Mouse (Mus musculus) liver, embryonic 15.5 days (tissue): Measurements from ENCODE around the gene Cdh13. TPM values are rescaled to one million over a fixed set of nuclear protein-coding genes. Genes with fewer than 3 reads are reported as not detected.
A peak's percentile ranks its signal among the peaks of the same experiment; 100 is the strongest.

Experiments
- ATAC-seq: fragments of 200-750 bp; cut with Nextera tagmentation; 2 replicates; pipeline ENCODE4 v1.8.0; 2017; ENCODE audit warnings: moderate number of reproducible peaks, mild to moderate bottlenecking, moderate library complexity; ENCODE audit not compliant: insufficient read depth
- H3K27ac ChIP-seq: fragments of 300-500 bp; sonication (generic); replicated peaks from 2 replicates; pipeline ENCODE4 v1.5.1; 2015; ENCODE audit warnings: mild to moderate bottlenecking, inconsistent platforms
- H3K27me3 ChIP-seq: fragments of 300-500 bp; sonication (generic); 2 replicates; pipeline ENCODE4 v1.6.1; 2015; ENCODE audit warnings: mild to moderate bottlenecking, inconsistent platforms
- H3K36me3 ChIP-seq: fragments of 300-500 bp; sonication (generic); replicated peaks from 2 replicates; pipeline ENCODE4 v1.6.1; 2015; ENCODE audit warnings: moderate library complexity, mild to moderate bottlenecking, inconsistent platforms
- H3K4me1 ChIP-seq: fragments of 300-500 bp; sonication (generic); replicated peaks from 2 replicates; pipeline ENCODE4 v1.6.1; 2015; ENCODE audit warnings: inconsistent platforms
- H3K4me2 ChIP-seq: fragments of 300-500 bp; sonication (generic); 2 replicates; pipeline ENCODE4 v1.6.1; 2015; ENCODE audit warnings: moderate library complexity, mild to moderate bottlenecking, inconsistent platforms
- H3K4me3 ChIP-seq: fragments of 300-500 bp; sonication (generic); replicated peaks from 2 replicates; pipeline ENCODE4 v1.5.1; 2015; ENCODE audit warnings: mild to moderate bottlenecking, inconsistent platforms
- H3K9ac ChIP-seq: fragments of 300-500 bp; sonication (generic); 2 replicates; pipeline ENCODE4 v1.6.1; 2015; ENCODE audit warnings: moderate library complexity, mild to moderate bottlenecking, inconsistent platforms
- H3K9me3 ChIP-seq: fragments of 300-500 bp; sonication (generic); replicated peaks from 2 replicates; pipeline ENCODE4 v1.6.1; 2016; ENCODE audit warnings: inconsistent platforms
- WGBS: fragments of 180-500 bp; shearing (Covaris S2); methylation state at CpG from one replicate; pipeline ENCODE4 v1.1.7; 2015; ENCODE audit warnings: mixed read lengths; ENCODE audit not compliant: insufficient replicate concordance; 5-methylcytosine and 5-hydroxymethylcytosine counted together
- polyA plus RNA-seq: library from polyadenylated mRNA; unstranded; fragments of >200 nt; fragmentation: Nextera tagmentation; extraction: Ambion mirVana; gene quantifications from 2 replicates; pipeline ENCODE4 v1.2.1, GENCODE M21; 2015

The Cdh13 gene
- polyA plus RNA-seq, 1 experiment from 2014 or later, result 0.56 TPM

DNA sequence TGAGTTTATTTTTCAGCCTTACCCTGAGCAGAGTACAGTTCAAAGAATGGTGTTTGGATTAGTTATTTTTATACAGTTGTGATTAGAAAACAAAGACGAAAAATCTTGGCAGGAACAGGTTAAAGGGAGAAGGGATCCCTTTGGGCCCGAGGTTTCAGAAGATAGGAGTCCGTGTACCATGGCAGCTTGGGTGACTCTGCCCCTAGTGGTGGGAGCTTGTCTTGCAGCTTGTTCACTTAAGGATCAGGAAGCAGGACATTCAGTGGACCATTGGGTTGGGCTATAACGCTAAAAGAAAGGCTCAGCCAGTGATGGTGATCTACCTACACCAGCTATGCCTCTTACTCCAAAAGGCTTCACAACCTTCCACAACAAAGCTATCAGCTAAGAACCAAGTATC, 8.8 kb upstream of the Cdh13 start:
- WGBS, result 9% methylated on average over 4 of the region's 4 CpGs
- H3K36me3 ChIP-seq, result no peaks in the 10 kb centered on the region
- no peak overlapping the region for H3K9ac ChIP-seq
- H3K9me3 ChIP-seq, result no peaks in the 10 kb centered on the region
- no peak overlapping the region for H3K4me3 ChIP-seq
- H3K4me2 ChIP-seq, result no peak overlapping the region
- ATAC-seq, result no peak
- no peaks in the 10 kb centered on the region for H3K27me3 ChIP-seq
- no peaks in the 10 kb centered on the region for H3K4me1 ChIP-seq
- H3K27ac ChIP-seq, result no peak overlapping the region

DNA sequence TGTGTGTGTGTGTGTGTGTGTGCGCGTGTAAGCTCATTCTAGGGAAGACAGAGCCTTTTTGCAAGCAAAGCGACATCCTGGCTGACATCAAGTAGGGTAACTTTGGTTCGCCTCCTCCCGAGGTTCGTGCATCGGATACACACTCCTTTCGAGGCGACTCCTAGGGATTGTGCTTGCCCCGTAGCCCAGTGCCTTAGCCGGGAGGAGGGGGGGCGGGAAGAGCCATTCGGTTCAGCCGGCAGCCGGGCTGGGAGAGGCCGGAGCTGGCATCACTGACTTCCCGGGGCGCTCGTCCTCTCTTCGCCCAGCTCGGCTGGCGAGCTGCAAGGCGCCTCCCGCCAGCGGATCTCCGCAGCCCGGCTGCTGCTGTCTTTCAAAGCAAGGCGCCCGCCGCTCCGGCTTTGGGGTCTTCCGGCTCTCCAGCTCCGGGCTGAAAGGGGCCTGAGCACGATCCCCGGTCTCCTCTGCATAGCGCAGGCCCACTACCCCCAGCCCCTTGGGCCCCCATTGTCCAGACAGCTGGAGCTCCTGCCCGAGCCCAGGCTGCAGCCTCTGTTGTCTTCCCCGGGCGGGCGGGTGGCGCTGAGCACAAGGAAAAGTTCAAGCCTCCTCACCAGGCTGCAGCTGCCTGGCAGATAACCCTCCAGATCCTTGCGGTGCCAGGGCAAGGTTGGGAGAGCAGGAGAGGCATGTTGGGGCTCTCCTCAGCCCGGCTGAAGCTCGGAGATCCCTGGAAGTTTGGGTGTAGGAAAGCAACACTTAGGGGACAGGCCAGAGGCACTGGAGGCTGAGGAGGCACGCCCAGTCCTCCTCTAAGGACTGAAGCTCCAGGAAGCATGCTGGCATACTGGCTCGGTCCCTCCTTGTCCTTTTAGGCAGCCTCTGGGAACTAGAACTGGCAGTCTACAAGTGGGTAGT, 838 bp downstream of the Cdh13 start:
- H3K27ac ChIP-seq, result no peak overlapping the region
- H3K9me3 ChIP-seq, result no peaks in the 10 kb centered on the region
- H3K4me3 ChIP-seq, result 0 out of 2 replicates have a peak overlapping the region, but pooled peaks have one; percentile 14
- H3K4me2 ChIP-seq, result peak overlapping the region; percentile 29
- no peak for ATAC-seq
- no peak overlapping the region for H3K9ac ChIP-seq
- no peaks in the 10 kb centered on the region for H3K36me3 ChIP-seq
- WGBS, result 2% methylated on average over 46 of the region's 46 CpGs
- H3K4me1 ChIP-seq, result no peaks in the 10 kb centered on the region
- H3K27me3 ChIP-seq, result peaks cover 43% of the 10 kb centered on the region

DNA sequence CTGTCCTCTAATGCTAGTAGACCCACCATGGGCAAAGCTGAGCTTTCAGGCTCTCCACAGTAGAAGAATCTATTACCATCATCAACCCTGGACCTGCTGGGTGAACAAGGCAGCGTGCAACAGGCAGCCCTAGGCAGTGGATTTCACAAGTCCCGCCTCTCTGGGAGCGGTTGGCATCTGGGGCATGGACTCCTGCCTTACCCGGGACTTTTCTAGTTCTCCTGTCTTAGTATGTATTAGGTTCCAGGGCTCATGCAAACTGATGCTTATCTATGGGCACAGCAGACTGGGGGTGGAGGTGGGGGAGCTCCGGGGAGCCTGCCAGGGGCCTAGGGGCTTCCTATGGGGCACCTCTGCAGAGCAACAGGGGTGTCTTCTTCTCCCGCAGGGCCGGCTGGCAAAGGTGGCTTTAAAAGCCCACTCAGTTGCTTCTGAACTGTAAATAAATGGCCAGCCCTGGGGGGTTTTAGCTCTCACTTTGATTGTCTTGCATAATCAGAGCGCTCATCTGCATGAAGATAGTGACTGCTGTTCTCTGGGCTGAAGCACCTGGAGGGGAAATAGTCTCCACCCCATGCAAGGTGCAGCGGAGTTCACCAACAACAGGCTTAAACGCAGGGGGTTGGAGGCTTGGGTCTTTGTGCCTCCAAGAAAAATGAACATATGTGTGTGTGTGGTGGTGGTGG, 2.2 kb downstream of the Cdh13 start:
- H3K4me1 ChIP-seq, result no peaks in the 10 kb centered on the region
- no peaks in the 10 kb centered on the region for H3K36me3 ChIP-seq
- WGBS, result 14% methylated on average over 10 of the region's 10 CpGs
- H3K27ac ChIP-seq, result no peak overlapping the region
- no peak for ATAC-seq
- H3K4me2 ChIP-seq, result no peak overlapping the region
- H3K4me3 ChIP-seq, result no peak overlapping the region
- peaks cover 43% of the 10 kb centered on the region for H3K27me3 ChIP-seq
- H3K9me3 ChIP-seq, result no peaks in the 10 kb centered on the region
- no peak overlapping the region for H3K9ac ChIP-seq

DNA sequence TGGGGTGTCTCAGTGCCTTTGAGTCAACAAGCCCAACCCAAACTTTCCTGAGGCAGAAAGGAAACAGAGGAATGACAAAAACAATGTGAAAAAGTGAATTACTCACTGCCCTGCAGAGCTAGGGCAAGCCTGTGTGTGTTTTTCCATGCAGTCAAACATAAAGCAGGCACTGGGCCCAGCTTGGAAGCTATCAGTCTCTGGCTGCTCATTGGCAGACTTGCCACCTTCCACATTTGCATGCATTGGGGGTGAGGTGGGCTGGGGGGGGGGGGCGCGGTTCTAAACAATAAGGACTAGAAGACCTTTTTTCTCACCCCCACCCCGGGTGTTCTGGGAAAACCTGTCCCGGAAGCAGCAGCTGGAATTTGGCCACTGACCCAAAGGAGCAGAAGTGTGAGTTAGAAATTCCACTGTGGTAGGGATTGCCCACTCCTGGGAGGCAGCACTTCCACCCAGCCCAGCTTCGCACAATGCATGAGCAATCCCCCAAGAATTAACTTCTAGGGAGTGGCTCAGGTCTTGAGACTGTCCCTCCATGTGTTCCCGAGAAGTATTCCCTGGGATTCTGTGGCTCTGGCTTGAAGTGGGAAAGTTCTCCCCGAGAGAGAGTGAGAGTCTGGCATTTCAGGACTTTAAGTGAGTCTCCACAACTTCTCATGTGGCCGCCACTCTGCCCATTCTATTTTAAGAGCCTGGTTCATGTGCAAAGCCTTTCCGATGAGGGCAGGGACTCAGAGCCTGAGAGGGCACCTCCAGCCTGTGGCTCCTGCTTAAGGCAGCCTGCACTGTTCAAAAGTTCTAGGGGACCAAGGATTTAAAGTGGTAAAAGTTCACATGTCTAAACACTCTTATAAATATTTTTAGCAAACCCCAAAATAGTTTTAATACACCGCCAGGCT, 3.0 kb downstream of the Cdh13 start:
- H3K36me3 ChIP-seq, result no peaks in the 10 kb centered on the region
- H3K9ac ChIP-seq, result no peak overlapping the region
- no peak overlapping the region for H3K27ac ChIP-seq
- H3K9me3 ChIP-seq, result no peaks in the 10 kb centered on the region
- no peak for ATAC-seq
- WGBS, result 17% methylated on average over 10 of the region's 10 CpGs
- H3K4me3 ChIP-seq, result no peak overlapping the region
- no peaks in the 10 kb centered on the region for H3K4me1 ChIP-seq
- peaks cover 43% of the 10 kb centered on the region for H3K27me3 ChIP-seq
- no peak overlapping the region for H3K4me2 ChIP-seq

DNA sequence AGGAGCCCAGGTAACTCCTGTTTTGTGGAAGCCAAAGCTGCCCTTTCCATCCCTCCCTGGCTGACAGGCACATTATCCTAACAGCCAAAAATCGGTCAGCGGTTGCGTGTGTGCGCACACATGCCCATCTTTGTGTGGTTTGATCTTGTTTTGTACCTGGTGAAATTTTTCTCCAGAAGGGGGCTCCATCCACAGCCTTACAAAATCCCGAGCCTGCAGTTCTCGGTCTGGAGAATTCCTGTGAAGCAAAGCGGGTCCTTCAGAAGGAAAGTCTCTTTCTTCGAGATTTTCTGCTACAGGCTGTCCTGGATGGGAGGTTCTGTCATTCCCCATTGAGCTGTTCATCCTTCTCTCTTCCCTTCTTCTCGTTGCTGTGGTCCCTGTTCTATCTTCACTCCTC, 4.0 kb downstream of the Cdh13 start:
- H3K27ac ChIP-seq, result no peak overlapping the region
- H3K27me3 ChIP-seq, result peaks cover 43% of the 10 kb centered on the region
- no peak for ATAC-seq
- no peak overlapping the region for H3K4me2 ChIP-seq
- H3K9me3 ChIP-seq, result no peaks in the 10 kb centered on the region
- 36% methylated on average over 9 of the region's 9 CpGs for WGBS
- H3K9ac ChIP-seq, result no peak overlapping the region
- no peaks in the 10 kb centered on the region for H3K4me1 ChIP-seq
- H3K4me3 ChIP-seq, result no peak overlapping the region
- H3K36me3 ChIP-seq, result no peaks in the 10 kb centered on the region

DNA sequence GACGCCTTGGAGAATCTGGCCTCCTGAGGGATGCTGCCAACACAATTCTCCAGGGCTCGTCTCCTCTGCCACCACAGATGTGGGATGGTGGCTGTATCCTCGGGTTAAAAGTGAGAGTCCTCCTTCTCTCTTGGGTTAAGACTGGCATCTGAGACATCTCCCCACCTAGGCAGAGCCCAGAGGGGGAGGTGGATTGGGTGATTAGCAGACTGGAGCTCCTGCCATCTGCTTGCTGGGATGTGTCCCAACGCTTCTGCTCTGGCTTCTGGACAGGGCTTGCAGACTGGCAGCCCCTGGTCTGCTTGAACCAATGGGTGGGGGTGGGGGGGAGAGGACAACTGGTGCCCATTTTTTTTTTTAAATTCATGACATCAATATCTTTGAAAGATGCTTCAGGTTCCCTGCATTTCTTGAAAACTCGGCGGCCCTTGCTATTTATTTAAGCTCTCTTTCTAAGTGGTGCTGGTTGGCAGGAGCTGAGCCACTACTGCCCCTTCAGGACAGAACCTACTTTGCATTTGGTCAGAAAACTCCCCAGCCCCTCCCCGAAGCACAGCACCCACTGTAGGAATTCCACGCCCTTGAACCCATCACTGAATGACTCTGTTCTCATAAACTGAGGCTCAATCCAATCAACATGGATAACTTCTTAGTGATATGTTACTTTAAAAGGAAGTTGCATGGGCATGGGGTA, 4.9 kb downstream of the Cdh13 start:
- Histone ChIP-seq H3K4me3 (no peak overlapping the region), H3K4me1 (no peaks in the 10 kb centered on the region), H3K9me3 (no peaks in the 10 kb centered on the region), H3K36me3 (no peaks in the 10 kb centered on the region), H3K27ac (no peak overlapping the region), H3K27me3 (peaks cover 36% of the 10 kb centered on the region), H3K4me2 (no peak overlapping the region), H3K9ac (no peak overlapping the region)
- no peak for ATAC-seq
- WGBS, result 43% methylated on average over 8 of the region's 8 CpGs

DNA sequence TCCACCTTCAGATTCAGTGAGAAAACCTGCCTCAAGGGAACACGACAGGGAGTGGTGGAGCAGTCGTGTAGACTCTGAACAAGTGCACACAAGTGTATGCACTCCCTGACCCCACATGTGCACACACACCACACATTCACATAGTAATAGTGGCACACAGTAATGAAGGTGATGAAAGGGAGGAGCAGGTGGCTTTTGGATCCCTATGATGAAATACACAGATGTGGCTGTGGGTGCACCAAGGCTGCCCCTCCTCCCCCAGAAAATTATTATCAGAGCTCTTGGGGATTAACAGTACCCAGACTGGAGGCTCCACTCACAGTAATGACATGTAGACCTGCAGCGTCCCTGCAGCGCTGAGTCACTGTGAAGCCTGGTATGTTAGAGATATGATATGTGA, 5.6 kb downstream of the Cdh13 start:
- Histone ChIP-seq H3K9ac (no peak overlapping the region), H3K4me3 (no peak overlapping the region), H3K4me2 (no peak overlapping the region), H3K27me3 (peaks cover 29% of the 10 kb centered on the region), H3K27ac (no peak overlapping the region), H3K9me3 (no peaks in the 10 kb centered on the region), H3K36me3 (no peaks in the 10 kb centered on the region), H3K4me1 (no peaks in the 10 kb centered on the region)
- no peak for ATAC-seq
- WGBS, result 52% methylated on average over 4 of the region's 4 CpGs

DNA sequence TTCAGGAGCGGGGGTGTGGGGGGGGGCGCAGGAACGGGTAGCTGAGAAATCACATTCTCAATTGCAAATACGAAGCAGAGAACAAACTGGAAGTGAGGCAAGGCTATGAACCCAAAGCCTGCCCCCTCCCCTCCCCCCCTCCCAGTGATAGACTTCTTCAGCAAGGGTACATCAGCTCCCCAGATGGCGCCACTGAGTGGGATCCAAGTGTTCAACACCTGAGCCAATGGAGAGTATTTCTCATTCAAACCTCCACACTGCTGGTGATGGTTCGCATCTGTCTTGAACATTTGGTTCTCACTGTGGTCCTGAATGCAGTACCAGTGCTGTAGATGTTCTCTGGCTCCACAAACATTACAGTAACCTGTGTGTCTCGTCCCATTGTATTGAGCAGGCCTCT, 6.0 kb downstream of the Cdh13 start:
- Histone ChIP-seq H3K4me2 (no peak overlapping the region), H3K27ac (no peak overlapping the region), H3K4me3 (no peak overlapping the region), H3K9me3 (no peaks in the 10 kb centered on the region), H3K4me1 (no peaks in the 10 kb centered on the region), H3K9ac (no peak overlapping the region), H3K27me3 (peaks cover 25% of the 10 kb centered on the region), H3K36me3 (no peaks in the 10 kb centered on the region)
- 46% methylated on average over 7 of the region's 7 CpGs for WGBS
- ATAC-seq, result no peak

DNA sequence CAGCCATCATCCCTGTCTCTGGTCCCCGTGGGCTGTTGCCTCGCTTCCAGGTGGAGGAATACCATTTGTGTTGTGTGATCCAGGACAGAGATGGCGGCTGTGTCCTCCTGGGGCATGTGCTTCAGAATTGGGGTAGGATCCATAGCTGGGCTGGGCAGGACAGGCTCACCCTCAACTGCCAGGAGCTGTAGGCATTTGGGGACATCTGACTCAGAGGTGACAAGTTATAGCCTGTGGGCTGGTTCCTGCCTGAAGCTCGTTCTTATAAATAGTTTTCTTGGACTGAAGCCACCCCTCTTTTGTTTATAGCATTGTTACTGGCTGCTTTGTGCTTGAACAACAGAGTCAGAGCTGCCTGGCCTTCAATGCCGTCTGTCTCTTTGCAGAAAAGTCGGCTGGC, 6.7 kb downstream of the Cdh13 start:
- Histone ChIP-seq H3K4me2 (no peak overlapping the region), H3K36me3 (no peaks in the 10 kb centered on the region), H3K27me3 (peaks cover 17% of the 10 kb centered on the region), H3K27ac (no peak overlapping the region), H3K9ac (no peak overlapping the region), H3K9me3 (no peaks in the 10 kb centered on the region), H3K4me1 (no peaks in the 10 kb centered on the region), H3K4me3 (no peak overlapping the region)
- no peak for ATAC-seq
- 46% methylated on average over 6 of the region's 6 CpGs for WGBS

DNA sequence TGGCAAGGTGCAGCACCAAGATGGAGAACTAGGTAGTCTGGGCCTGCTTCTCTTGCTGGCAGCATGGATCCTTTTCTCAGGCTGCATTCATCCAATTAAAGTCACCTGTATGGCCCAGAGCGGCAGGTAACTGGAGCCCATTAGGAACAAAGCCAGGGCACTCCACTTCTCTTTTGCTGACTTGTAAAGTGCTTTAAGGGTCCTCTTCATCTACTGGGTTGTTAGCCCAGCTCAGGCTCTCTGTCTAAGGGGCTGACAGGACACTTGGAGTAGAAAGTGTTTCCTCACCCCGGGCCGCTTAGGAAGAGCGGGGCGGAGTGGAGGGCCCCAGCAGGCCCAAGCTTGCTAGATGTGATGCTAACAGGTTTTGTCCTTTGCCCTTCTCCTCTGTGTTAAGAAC, 12.9 kb downstream of the Cdh13 start:
- H3K27ac ChIP-seq, result no peak overlapping the region
- ATAC-seq, result no peak
- no peaks in the 10 kb centered on the region for H3K4me1 ChIP-seq
- WGBS, result 86% methylated on average over 5 of the region's 5 CpGs
- H3K27me3 ChIP-seq, result no peaks in the 10 kb centered on the region
- H3K9ac ChIP-seq, result no peak overlapping the region
- no peak overlapping the region for H3K4me2 ChIP-seq
- no peaks in the 10 kb centered on the region for H3K36me3 ChIP-seq
- H3K4me3 ChIP-seq, result no peak overlapping the region
- H3K9me3 ChIP-seq, result no peaks in the 10 kb centered on the region
